Mouse (Mus musculus): ENCODE results near the gene Anxa7.

Anxa7 gene

DNA sequence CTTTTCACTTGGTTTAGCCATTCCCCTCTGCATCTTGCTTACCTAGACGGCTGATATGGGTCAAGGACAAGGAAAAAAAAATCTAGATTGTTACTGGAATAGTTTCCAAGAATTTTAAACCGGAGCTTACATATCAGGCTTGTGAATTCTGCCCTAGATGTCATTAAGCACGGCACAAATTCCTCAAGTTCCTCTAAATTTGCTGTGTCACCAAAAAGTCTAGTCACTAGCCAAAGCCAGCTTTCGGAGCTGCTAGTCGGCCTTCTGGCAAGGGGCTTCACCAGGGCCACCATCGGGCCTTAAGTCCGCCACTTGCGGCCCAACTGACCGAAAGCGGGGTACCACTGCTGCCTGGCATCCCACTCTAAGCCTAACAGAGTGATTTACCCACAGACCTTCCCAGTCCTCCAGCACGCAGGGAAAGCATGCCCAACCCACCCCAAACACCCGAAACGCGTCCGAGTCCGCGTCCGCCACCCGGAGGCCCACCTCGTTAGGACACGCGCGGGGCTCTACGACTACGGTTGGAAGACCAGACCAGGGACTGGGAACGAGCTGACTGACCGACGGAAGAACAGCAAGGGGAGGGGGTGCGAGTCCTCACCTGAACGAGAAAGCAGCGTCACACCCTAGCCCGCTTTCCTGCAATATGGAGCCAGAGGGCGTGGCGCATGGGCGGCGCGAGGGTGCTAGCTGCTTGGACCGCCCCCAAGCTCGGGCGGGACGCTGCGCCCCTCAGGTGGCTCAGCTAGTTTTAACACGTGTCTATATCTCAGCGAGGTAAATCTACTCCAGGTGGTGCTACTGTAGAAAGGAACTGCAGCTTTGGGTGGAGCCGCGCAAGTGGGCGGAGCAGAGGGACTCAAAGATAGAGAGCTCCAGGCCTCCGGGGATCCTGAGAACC, at the start of gene Anxa7:
Anxa7 (minus strand) TSS at position 843 of the 904 bp plus-strand sequence.
- peak; percentile 68 to 69 for DNase-seq

DNA sequence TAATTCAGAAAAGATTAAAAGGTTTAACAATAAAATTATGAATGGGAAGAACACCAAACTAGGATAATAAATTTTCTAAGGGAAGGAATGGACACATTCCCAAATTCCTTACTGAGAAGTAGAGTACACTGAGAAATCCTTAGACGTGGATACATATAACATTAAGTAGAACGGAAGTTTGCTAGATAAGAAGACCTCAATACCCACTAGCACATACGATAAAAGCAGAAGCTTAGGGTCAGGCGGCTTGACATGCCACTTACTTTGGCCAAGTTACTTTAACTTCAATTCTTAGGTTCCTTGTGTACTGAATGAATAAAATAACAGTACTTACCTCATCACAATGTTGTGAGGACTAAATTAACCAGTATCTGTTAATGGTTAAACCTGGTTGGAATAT, 49.7 kb upstream of the Anxa7 start:
- DNase-seq = no peak

DNA sequence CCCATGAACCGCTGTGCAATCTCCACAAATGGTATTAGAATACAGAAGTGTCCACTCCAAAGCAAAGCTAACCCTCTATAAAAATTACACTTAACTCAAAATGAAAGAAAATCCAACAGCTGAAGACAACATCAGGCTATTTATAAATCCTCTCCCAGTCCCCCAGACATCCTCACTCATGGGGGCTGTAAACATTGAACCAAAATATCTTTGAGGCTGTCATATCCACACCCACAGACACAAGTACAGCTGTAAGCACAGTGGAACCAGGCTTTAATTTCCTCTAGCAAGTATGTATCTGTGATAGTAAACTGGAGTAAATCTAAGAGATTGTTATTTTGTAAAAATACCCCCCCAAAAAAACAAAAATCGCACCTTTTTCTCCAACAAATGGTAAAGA, 40.2 kb upstream of the Anxa7 start:
- no peak for DNase-seq

DNA sequence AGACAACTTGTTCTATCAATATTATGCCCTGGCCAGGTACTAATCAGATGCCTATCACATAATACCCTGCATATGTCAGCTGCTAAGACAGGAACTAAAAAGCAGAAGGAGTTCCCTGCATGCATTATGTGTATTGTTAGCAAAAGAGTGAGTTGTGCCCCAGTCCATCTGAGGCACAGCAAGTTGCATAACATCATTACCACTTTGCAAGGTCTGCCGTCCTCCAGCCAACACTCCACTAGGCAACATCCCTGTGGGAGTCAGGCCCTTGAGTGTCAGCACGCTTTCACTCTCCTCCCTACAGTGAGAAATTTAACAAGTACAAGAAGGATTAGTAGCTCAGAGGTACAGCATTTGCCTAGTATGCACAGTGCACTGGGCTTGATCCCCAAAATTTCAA, 28.5 kb upstream of the Anxa7 start:
- DNase-seq = no peak

DNA sequence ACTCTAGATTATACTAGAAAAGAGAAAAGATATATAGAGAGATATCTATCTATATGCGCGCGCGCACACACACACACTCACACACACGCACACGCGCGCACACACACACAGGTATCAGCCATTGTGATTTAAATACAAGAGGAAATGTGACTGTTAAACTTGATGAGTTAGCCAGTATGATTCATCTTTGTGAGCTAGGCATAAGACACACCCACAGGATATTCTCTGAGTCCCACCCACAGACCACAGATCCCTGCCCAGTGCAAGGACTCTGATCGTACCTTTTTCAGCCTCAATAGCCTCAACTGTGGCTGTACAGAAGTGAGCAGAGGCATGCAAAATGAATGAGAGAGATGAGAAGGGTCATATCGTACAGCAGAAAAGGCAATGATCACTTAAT, 23.0 kb upstream of the Anxa7 start:
- no peak for DNase-seq

DNA sequence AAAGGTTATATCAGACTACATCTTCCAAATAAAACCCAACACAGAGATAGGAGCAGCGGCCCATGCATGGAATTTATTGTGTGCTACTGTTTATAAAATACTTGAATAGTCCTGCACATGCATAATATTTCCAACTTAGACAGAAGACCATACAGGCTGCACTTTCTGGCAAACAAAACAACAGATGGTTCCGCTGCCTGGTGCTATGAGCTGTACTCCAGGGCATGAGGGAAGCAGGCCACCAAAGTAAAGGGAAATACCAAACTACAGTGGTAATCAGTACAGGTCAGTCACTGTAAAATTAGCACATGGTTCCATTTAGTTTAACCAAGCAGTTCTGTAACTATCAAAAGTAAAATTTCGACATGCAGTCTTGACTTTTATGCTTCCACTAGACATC, 20.0 kb upstream of the Anxa7 start:
- DNase-seq = peak; percentile 41 to 50

DNA sequence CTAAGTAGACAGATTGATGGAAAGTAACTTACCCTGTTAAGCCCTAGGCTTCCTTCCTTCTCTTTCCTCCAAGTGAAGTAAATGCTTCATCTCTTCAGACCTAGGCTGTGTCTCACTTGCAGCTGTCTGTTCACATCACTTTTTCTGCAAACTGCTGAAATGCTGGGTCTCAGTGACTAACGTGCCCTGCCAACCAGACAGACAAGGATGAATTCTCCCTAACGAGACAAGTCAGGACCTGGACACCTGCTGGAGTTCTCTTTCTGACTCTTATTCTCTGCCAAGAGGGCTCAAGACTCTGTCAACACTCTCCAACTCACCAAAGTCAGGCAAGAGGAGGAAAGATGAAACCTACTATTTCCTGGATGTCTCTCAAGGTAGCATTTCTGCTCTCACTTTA, 16.7 kb upstream of the Anxa7 start, which contains the start of gene Mss51:
Mss51 (minus strand) TSS at position 299 of the 400 bp plus-strand sequence.
- DNase-seq = no peak

DNA sequence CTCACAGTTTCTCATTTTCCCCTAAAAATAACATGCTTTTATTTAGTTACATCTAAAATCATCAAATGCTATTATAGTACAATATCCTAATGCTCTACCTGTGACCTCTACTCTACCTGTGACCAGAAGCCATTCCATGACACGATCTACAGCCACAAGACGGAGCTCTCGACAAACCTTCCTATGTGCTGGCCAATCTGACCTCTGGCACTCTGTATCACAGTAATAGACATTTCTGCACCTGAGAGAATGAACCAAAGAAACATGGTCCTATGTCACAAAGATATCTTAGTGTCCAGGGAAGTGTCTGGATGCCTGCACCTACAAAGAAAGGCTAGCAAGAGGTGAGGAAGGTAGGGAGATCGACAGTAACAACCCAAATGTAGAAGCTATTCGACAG, 6.1 kb upstream of the Anxa7 start:
- DNase-seq = no peak

DNA sequence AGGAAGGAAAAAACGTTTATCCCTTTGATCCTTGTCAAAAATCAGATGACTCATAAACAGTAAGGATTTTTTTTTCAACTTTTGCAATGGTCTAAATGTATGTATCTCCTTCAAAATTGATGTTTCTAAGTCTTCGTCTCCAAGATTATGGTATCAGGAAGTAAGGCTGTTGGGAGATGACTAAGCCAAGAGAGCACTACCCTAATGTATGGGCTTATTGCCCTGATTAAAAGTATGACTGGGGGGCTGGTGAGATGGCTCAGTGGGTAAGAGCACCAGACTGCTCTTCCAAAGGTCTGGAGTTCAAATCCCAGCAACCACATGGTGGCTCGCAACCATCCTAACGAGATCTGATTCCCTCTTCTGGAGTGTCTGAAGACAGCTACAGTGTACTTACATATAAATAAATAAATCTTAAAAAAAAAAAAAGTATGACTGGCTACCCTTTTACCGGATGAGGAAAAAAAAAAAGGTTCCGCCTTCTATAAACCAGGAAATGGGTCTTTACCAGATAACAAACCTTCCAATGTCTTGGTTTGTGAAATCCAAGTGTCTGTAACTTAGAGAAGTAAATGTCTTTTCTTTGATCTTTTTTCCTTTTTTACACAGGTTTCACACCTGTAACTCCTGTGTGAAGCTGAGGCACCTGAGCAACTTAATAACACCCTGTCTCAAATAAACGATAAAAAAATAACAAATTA, 2.3 kb upstream of the Anxa7 start:
- DNase-seq = no peak

DNA sequence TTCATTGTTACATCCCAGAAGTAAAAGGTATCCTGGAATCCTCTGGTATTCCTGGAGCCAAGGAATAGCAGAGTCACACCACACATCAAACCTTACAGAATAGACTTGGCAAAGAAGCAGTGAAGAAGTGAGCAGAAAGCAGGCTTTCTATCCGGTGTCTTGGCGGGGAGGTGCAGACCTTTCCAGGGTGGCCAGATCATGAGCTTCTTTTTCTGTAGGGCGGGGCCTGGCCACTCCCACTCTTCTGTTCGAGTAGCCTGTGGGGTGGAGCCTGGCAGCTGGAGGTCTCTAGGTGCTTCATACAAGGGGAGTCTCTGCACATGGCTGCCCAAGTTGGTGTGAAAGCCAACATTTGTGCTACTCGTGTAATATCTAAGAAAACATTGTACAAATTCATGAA, 1.3 kb upstream of the Anxa7 start:
- no peak for DNase-seq

DNA sequence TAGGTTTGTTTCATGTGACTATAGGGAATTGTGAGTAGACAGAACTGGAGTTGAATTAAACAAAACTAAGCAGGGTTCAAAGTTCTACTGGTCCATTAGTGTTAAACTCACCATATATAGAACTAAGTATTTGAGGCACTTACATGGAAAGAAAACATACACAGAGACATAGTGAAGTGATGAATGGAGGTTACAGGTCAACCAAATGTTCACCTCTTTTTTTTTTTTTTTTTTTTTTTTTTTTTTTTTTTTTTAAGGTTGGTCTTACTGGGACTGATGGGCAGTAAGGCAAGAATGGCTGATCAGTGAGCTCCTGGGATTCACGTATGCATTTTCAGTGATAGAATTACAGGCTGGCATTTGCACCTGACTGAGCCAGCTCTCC, 254 bp upstream of the Anxa7 start:
- no peak for DNase-seq

DNA sequence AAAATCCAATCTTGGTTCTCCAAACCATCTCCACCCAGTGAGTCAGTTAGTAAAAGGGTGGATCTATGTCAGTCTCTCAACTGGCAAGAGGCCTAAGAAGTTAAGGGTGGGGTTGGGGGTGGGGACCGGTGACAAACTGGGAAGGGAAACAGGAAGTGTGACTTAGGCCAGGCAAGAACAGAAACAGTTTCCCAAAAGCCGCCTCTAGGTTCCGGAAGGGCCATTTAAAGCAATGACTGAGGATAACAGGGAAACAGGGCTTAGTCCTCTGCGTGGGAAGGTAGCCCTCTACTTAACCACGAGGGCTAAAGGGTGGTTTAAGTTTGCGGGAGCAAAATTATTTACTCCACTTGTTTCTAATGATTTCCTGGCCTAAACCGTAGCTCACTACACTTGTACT, 1.1 kb downstream of the Anxa7 start:
- DNase-seq = no peak

DNA sequence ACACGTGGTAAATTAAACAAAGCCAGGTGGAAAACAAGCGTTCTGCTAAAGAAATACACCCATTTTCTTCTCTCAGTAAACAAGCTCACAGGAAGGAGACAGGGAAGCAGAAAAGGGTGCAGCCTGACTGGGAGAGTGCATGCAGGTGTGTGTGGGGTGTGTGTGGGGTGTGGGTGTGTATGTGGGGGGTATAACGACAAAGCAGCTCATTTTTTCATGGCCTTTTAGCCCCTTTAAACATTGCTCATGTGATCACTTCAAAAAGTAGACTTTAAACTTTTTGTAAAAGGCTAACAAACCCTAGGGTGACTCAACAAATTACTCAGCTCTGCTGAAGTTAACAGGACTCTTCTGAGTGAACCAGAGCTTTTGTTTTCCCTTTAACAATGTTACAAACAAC, 1.5 kb downstream of the Anxa7 start:
- no peak for DNase-seq

DNA sequence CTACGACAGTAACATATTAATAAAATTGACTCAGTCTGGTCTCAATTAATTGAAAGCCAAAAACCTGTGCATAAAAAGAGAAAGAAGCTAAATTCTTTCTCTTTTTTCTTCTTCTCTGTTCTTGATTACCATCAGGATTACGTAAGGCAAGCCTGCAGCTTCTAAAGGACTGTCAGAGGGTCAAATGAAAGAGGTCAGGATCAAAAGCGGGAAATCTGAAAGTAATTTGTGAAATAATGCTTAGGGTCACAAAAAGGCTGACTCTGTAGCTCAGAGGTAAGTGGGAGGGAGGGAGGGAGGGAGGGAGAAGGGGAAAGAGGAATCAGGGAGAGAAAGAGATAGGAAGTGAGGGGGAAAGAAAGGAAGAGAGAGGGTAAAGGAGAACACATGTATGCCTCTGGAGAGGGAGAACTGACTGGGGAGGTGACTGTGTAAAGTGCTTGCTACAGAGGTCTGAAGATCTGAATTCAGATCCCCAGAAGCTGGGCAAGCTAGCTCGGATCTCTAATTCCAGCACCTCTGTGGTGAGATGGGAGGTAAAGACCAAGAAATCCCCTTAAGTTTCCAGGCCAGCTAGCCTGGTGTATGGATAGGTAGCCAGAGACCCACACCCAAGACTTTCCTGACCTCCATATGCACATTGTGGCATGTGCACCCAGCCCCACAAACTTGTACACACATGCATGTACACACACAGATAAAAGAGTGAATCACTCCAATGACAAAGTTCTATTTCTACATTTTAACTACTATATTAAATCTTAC, 2.5 kb downstream of the Anxa7 start:
- DNase-seq = no peak

DNA sequence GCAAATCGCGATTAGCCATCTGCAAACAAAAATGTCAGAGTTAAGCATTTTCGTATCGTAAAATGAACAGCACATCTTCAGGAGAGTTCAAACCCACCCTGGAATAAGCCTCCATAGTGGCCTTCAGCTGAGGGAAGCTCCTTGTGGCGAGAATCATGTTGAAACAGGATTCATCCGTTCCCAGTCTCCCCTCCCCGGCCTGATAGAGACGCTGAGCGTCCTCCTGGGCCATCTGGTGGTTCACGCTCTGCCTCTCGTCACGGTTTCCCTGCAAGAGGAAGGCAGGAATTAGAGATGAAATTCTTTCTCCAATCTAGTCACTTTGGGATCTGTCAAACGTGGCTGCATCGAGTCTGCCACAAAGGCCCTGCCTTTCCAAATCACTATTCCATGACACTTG, 19.7 kb downstream of the Anxa7 start:
- DNase-seq = no peak

DNA sequence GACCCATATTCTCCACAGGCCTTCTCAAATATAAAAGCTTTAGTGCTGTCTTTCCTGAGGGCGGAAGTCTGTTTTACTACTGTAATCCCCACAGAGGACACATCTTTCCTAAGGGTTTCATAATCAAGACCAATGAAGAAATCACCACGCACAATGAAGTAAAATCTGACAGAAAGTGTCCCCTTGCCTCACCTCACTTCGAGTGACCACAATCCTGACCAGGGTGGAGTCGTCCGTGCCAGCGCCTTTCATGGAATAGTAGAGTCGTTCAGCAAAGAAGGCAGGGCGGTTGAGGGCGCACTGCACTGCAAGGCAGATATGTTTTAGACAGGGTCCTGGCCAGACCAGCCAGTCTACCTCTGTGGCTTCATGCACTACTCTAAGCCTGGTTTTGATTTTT, 21.6 kb downstream of the Anxa7 start:
- no peak for DNase-seq

DNA sequence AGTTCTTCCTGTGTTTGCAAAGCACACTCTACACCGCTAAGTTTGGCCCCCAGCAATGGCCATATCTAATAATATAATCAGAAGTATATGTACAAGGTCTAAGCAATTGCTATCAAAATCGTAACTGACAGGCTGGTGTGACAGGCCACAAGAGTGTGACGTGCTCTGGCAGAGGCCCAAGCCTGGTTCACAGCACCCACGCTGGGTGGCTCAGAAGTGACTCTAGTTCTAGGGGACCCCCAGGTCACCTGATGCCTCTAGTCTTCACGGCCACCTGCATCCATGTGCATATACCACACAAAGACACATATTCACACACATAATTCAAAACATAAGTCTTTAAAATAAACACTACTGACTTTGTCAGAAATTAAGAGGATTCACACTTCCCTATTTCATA, 27.0 kb downstream of the Anxa7 start:
- DNase-seq = no peak

DNA sequence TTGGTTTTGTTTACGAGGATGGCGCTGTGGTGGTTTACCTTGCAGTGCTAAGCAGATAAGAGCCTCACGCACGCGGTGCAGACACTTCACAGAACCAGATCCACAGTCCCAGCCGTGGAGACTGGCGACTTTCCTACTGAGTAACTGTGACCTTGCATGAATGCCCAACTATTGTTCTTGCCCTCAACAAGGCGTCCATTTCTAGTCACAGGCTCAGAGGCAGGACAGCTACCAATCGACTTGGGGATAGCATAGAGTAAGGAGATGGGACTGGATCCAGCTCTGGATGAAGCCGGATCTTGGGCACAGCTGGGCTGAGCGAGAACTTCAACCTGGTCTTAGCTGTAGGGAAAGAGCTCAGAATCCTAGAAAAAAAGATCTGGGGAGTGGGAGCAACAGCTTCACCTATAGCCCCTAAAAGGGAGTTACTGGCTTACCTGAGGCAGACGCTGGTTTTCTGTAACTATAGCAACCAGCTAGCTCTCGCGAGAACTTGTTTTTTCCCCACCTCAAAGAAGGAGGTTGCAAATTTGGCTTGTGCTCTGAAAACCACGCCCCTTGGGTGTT, 28.1 kb downstream of the Anxa7 start, which contains the start of gene Cfap70:
Cfap70 (minus strand) TSS at position 462 of the 567 bp plus-strand sequence.
- peak; percentile 25 to 39 for DNase-seq

DNA sequence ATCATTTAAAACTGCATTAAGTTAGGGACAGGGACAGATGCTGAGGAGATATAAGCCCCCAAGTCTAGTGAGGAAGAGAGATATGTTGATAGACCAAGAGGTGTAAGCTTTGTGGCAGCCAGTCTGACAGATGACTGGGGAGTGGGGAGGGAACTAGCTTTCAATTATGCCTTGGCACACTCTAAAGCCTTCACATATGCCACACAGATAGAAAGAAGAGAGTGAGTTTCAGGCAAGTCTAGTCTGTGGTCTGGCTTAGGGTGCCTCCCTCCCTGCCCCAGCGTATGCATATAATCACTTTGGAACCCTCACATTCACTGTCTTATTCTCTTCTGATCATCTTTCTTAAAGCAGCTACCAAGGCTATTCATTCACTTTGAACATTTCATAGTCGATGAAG, 28.6 kb downstream of the Anxa7 start:
- no peak for DNase-seq

DNA sequence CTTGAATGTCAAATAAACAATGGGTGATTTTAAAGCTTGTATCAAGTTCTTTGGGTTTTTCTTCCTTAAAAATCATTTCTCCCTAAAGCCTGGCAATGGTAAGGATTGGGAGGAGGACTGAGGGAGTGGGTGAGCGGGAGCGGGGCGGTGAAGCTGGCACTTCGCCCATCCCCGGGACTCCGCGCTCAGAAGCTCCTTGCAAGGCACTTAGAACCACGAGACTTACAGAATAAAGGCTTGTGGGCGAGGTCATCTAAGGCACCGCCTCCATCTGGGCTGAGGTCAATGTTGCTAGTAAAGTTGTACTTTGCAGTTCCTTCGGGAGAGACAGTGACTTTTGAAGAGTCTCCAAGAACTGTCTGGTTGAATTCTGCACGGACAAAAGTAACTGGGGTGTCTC, 32.7 kb downstream of the Anxa7 start:
- DNase-seq = no peak

DNA sequence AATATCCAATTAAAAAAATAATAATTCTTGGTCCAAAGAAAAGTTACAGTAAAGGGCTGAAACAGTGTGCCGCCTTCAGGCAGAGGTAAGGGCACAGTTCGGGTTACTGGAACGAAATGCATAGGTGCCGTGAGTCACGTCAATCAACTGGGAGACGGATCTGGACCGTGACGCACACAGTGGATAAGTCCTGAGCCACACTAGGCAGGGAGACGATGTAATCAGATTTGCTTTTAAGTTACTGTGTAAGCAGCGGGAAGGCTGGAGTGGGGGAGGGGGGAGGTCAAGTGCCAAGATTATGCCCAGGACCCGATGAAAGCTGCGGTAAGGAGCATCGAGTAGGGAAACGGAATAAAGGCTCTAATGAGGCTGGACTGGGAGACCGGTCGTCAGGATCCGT, 37.7 kb downstream of the Anxa7 start:
- no peak for DNase-seq

DNA sequence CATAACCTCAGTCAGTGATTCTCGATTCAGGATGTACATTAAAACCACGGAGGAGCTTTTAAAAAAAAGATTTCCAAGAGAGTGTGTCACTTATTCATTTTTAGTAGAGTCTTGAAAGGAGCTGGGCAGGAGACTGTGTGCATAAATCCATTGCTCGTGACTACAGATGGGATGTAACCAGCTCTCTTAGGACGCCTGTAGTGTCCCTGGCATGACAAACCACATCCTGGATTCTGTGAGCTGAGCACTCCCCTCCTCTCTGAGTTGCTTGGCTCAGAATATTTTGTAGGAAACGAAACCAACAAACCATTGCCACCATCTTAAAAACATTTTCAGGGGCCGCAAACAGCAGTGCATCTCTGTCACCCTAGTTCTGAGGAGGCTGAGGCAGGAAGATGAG, 43.0 kb downstream of the Anxa7 start:
- no peak for DNase-seq

DNA sequence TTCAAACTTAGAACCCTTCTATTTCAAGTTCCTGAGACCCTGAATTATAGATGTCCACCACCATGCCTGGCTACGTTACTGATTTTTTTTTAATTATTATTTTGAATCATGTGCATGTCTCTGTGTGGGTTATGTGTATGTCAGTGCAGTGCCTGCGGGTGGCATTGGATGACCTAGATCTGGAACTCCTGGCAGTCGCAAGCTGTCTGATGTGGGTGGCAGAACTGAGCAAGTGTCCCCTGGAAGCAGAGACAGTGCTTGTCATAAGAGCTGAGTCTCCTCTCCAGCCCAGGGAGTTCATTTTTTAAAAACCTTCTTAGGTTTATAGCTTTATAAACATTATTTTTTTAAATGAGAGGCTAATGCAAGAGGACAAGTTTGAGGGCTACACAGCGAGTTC, 47.5 kb downstream of the Anxa7 start:
- no peak for DNase-seq

Measured in cerebellum, postnatal 36 days (tissue).